ENCODE assay signal across 1 mouse cellular context in the genomic region with DNA sequence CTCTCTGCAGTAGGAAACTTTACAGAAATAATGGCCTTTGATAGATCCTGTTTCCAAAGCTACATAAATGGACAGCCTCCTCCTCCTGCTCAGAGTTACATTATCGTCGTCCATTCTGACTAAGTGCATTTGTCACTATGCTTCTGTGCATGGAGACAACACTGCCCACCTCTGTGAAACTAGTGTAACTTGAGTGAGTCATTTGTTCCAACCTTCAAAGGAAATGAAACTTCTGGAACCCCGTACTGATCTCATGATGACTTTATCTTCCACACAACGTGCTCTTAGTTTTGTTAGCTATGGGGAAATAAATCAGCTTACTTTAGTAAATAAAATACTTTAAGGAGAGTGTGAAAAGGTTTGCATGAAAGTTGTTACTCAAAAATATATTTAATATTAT.
TF ChIP-seq lines count a peak whose summit lies in the region.

No protein-coding gene starts in this region.

TF ChIP-seq in CH12.LX, 34 proteins besides CTCF, POLR2A, EP300 and RAD21 (continued from another document):
- TF ChIP-seq USF2 (conservative IDR thresholded peaks at IDR 0.05; ENCODE audit: low read depth, low read length) (no peak), MEF2A (IDR thresholded peaks at IDR 0.05; ENCODE audit: borderline replicate concordance, low read depth, low read length) (peak; percentile 68; the same call in 1 of the 2 replicates), TCF12 (IDR thresholded peaks at IDR 0.05; ENCODE audit: low read depth, low read length) (peak; percentile 76), BHLHE40 (IDR thresholded peaks at IDR 0.05; ENCODE audit: low read depth, low read length) (peak; percentile 80), ETS1 (conservative IDR thresholded peaks at IDR 0.05; ENCODE audit: low read depth, low read length) (peak; percentile 96), UBTF (IDR thresholded peaks at IDR 0.05; ENCODE audit: low read depth, low read length) (no peak), MAFK (IDR thresholded peaks at IDR 0.05; ENCODE audit: insufficient replicate concordance, low read length) (0 out of 2 replicates have a peak, but pooled peaks have one; percentile 6)
